Mouse (Mus musculus): ENCODE measurements around the gene A4galt. TPM values are rescaled to one million over a fixed set of nuclear protein-coding genes. Genes with fewer than 3 reads are reported as not detected.
A peak's percentile ranks its signal among the peaks of the same experiment; 100 is the strongest.

A4galt gene
- total and polyA plus RNA-seq, 2 experiments from 2014 or later = 6.7 to 14.8 TPM

- no peak for TF ChIP-seq CTCF (IDR thresholded peaks at IDR 0.05; ENCODE audit: low read depth)
- WGBS = 85% methylated on average over 3 of the region's 3 CpGs
- no peak overlapping the region for H3K4me3 ChIP-seq (ENCODE audit: low read length)
- no peaks in the 10 kb centered on the region for H3K36me3 ChIP-seq (ENCODE audit: insufficient read depth, low read length)
- ATAC-seq (no peak), DNase-seq (ENCODE audit: low spot score) (no peak)
- H3K9me3 ChIP-seq (ENCODE audit: low read length) = no peaks in the 10 kb centered on the region
- H3K9ac ChIP-seq (replicated peaks; ENCODE audit: low read length) = no peak overlapping the region
- H3K4me1 ChIP-seq (ENCODE audit: insufficient read depth, low read length) = no peaks in the 10 kb centered on the region
- H3K27me3 ChIP-seq (ENCODE audit: insufficient read depth, low read length) = no peaks in the 10 kb centered on the region
- no peak overlapping the region for H3K4me2 ChIP-seq (ENCODE audit: low read depth, low read length)
- H3K27ac ChIP-seq = no peak overlapping the region
These were observed 10.1 kb downstream of the A4galt start for GRCm38 (mm10) chr15:83241497-83241896.

- 72% methylated on average over 15 of the region's 15 CpGs for WGBS
- Histone ChIP-seq H3K9ac (replicated peaks; ENCODE audit: low read length) (no peak overlapping the region), H3K4me1 (ENCODE audit: insufficient read depth, low read length) (0 out of 2 replicates have a peak, but pooled peaks cover 7% of the 10 kb centered on the region), H3K9me3 (ENCODE audit: low read length) (no peaks in the 10 kb centered on the region), H3K4me3 (ENCODE audit: low read length) (no peak overlapping the region), H3K27me3 (ENCODE audit: insufficient read depth, low read length) (no peaks in the 10 kb centered on the region), H3K36me3 (ENCODE audit: insufficient read depth, low read length) (no peaks in the 10 kb centered on the region), H3K27ac (no peak overlapping the region), H3K4me2 (ENCODE audit: low read depth, low read length) (no peak overlapping the region)
- ATAC-seq (no peak), DNase-seq (ENCODE audit: low spot score) (no peak)
- TF ChIP-seq CTCF (IDR thresholded peaks at IDR 0.05; ENCODE audit: low read depth) = no peak
These were observed 13.9 kb downstream of the A4galt start for GRCm38 (mm10) chr15:83237460-83238243.

GRCm38 (mm10) chr15:83236824-83237223 lies 14.8 kb downstream of the A4galt start:
- Histone ChIP-seq H3K27ac (no peak overlapping the region), H3K9ac (replicated peaks; ENCODE audit: low read length) (no peak overlapping the region), H3K4me1 (ENCODE audit: insufficient read depth, low read length) (0 out of 2 replicates have a peak, but pooled peaks cover 7% of the 10 kb centered on the region), H3K4me3 (ENCODE audit: low read length) (no peak overlapping the region), H3K36me3 (ENCODE audit: insufficient read depth, low read length) (no peaks in the 10 kb centered on the region), H3K9me3 (ENCODE audit: low read length) (no peaks in the 10 kb centered on the region), H3K4me2 (ENCODE audit: low read depth, low read length) (no peak overlapping the region), H3K27me3 (ENCODE audit: insufficient read depth, low read length) (no peaks in the 10 kb centered on the region)
- ATAC-seq (no peak), DNase-seq (ENCODE audit: low spot score) (no peak)
- no peak for TF ChIP-seq CTCF (IDR thresholded peaks at IDR 0.05; ENCODE audit: low read depth)
- WGBS = 10% methylated on average over 1 of the region's 1 CpGs

GRCm38 (mm10) chr15:83233219-83233992 lies 18.2 kb downstream of the A4galt start:
- Histone ChIP-seq H3K27ac (no peak overlapping the region), H3K4me2 (ENCODE audit: low read depth, low read length) (no peak overlapping the region), H3K4me3 (ENCODE audit: low read length) (no peak overlapping the region), H3K36me3 (ENCODE audit: insufficient read depth, low read length) (no peaks in the 10 kb centered on the region), H3K9ac (replicated peaks; ENCODE audit: low read length) (no peak overlapping the region), H3K9me3 (ENCODE audit: low read length) (no peaks in the 10 kb centered on the region), H3K4me1 (ENCODE audit: insufficient read depth, low read length) (0 out of 2 replicates have a peak, but pooled peaks cover 7% of the 10 kb centered on the region), H3K27me3 (ENCODE audit: insufficient read depth, low read length) (no peaks in the 10 kb centered on the region)
- DNase-seq (ENCODE audit: low spot score) = peak; percentile 73
- no peak for TF ChIP-seq CTCF (IDR thresholded peaks at IDR 0.05; ENCODE audit: low read depth)
- peak; percentile 56 for ATAC-seq
- 68% methylated on average over 4 of the region's 4 CpGs for WGBS

GRCm38 (mm10) chr15:83227559-83227958 lies 24.0 kb downstream of the A4galt start:
- no peak overlapping the region for H3K27ac ChIP-seq
- no peak for DNase-seq (ENCODE audit: low spot score)
- peaks cover 15% of the 10 kb centered on the region for H3K4me1 ChIP-seq (ENCODE audit: insufficient read depth, low read length)
- ATAC-seq = no peak
- no peak overlapping the region for H3K4me3 ChIP-seq (ENCODE audit: low read length)
- no peaks in the 10 kb centered on the region for H3K9me3 ChIP-seq (ENCODE audit: low read length)
- no peaks in the 10 kb centered on the region for H3K36me3 ChIP-seq (ENCODE audit: insufficient read depth, low read length)
- H3K9ac ChIP-seq (replicated peaks; ENCODE audit: low read length) = no peak overlapping the region
- 92% methylated on average over 10 of the region's 10 CpGs for WGBS
- H3K4me2 ChIP-seq (ENCODE audit: low read depth, low read length) = no peak overlapping the region
- no peak for TF ChIP-seq CTCF (IDR thresholded peaks at IDR 0.05; ENCODE audit: low read depth)
- H3K27me3 ChIP-seq (ENCODE audit: insufficient read depth, low read length) = no peaks in the 10 kb centered on the region

GRCm38 (mm10) chr15:83226871-83227270 lies 24.7 kb downstream of the A4galt start:
- ATAC-seq (no peak), DNase-seq (ENCODE audit: low spot score) (no peak)
- no peaks in the 10 kb centered on the region for H3K27me3 ChIP-seq (ENCODE audit: insufficient read depth, low read length)
- H3K4me2 ChIP-seq (ENCODE audit: low read depth, low read length) = no peak overlapping the region
- H3K27ac ChIP-seq = no peak overlapping the region
- WGBS = 93% methylated on average over 5 of the region's 5 CpGs
- H3K4me1 ChIP-seq (ENCODE audit: insufficient read depth, low read length) = peaks cover 15% of the 10 kb centered on the region
- H3K4me3 ChIP-seq (ENCODE audit: low read length) = no peak overlapping the region
- no peak for TF ChIP-seq CTCF (IDR thresholded peaks at IDR 0.05; ENCODE audit: low read depth)
- H3K36me3 ChIP-seq (ENCODE audit: insufficient read depth, low read length) = no peaks in the 10 kb centered on the region
- H3K9me3 ChIP-seq (ENCODE audit: low read length) = no peaks in the 10 kb centered on the region
- no peak overlapping the region for H3K9ac ChIP-seq (replicated peaks; ENCODE audit: low read length)

Measured in hindbrain, postnatal 0 days (tissue).